Mouse (Mus musculus): ENCODE data around the gene Mrpl11. TPM values are rescaled to one million over a fixed set of nuclear protein-coding genes. Genes with fewer than 3 reads are reported as not detected.

Mrpl11 gene
- polyA plus RNA-seq (2012; rRNA removed) = 19.5 and 20.5 TPM in 2 replicates

DNA sequence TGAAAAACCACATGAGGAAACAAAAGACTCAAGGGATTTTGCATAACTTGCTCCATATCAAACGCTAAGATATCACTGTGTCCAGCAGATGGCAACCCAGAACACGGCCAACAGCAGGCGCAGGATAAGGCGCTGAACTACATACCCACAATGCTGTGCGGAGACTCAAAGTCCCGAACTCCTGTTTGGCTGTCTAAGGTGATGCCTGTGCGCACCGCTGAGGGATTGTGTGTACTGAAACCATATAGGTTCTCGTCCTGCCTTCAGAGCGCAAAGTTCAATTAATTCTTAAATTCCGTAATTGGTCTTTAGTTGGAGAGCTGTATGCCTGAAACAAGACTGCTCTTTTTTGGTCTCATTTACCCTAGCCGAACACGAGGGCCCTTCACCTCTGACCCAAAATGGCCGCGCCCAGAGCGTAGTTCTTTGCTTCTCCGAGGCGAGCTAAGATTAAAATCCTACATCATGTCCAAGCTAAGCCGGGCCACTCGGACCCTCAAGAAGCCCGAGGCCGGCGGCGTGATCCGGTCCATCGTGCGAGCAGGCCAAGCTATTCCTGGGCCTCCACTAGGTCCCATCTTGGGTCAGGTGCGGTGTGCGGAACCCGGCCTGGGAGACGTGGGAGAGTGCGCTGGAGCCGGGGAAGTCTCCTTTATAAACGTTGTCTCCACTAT is at the start of gene Mrpl11:
Gene Mrpl11, plus strand, starts transcription at position 220 of the 674 bp plus-strand sequence.
- DNase-seq = peak; percentile 85
- H3K4me3 ChIP-seq (replicated peaks; ENCODE audit: extremely low read depth, low read depth, low read length) = peak within 1 kb of the TSS; percentile 88
- H3K4me1 ChIP-seq (ENCODE audit: control insufficient read depth, insufficient read depth, low read length) = no peaks in the 10 kb centered on the region
- peak; percentile 94 for TF ChIP-seq CTCF (IDR thresholded peaks at IDR 0.05; ENCODE audit: insufficient read depth, low read length)
- no peak for TF ChIP-seq POLR2A (IDR thresholded peaks at IDR 0.05; ENCODE audit: borderline replicate concordance, extremely low read depth, low read depth, low read length)
- under 1% methylated on average over 34 of the region's 34 CpGs for WGBS

DNA sequence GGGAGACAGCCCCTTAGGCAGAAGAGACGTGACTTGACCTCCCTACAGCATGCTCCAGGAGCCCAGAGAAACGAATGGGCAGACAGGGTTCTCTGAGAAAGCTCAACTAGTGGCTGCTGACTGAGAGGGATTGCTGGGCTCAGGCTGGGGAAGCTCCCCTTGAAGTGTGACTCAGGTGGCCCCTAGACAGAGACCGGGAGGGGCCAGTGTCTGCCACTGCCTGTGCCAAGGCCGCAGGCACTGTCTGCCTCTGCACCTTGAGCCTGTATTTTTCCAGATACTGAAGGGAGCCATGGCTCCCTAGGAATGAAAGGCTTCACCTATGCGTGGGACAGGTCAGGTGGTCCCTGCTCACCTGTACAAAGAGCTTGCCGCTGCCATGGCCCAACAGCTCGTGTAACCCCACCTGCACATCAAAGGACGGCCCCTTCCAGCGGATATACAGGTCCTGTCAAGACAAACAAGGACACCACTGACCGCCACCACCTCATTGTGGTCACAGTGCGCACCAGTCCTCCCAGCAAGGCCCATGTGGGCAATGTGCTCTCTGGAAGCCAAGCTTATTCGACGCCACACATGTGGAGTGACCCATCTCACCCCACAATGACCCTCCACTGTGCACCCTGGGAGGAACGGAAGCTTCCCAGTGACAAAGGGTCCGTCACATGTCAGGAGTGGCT is 45.9 kb upstream of the Mrpl11 start:
- H3K4me1 ChIP-seq (ENCODE audit: control insufficient read depth, insufficient read depth, low read length) = no peaks in the 10 kb centered on the region

DNA sequence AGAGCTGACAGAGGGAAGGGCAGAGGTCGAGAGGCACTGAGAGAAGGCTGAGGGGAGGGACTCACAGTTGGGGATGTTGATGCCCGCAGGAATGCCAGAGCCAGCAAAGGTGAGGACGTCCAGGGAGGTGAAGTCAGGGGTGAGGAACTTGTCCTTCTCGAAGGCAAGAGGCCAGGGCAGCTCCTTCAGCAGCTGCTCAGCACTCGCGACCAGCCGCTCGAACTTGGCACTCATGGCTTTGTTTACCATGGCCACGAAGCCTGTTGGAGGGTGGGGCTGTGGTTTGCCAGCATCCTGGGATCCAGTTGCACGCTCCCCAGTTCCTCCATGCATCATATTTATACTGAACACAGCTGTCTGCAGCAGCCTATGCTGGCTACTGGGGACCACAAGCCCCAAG is 45.1 kb upstream of the Mrpl11 start:
- Histone ChIP-seq H3K4me1 (ENCODE audit: control insufficient read depth, insufficient read depth, low read length) (no peaks in the 10 kb centered on the region), H3K4me3 (replicated peaks; ENCODE audit: extremely low read depth, low read depth, low read length) (no peak overlapping the region)
- no peak for DNase-seq
- TF ChIP-seq CTCF (IDR thresholded peaks at IDR 0.05; ENCODE audit: insufficient read depth, low read length) = no peak
- no peak for TF ChIP-seq POLR2A (IDR thresholded peaks at IDR 0.05; ENCODE audit: borderline replicate concordance, extremely low read depth, low read depth, low read length)
- 72% methylated on average over 10 of the region's 10 CpGs for WGBS

More for the DNA sequence above, 45.9 kb upstream of the Mrpl11 start:
- WGBS = 94% methylated on average over 15 of the region's 15 CpGs
- no peak overlapping the region for H3K4me3 ChIP-seq (replicated peaks; ENCODE audit: extremely low read depth, low read depth, low read length)
- no peak for DNase-seq
- TF ChIP-seq POLR2A (IDR thresholded peaks at IDR 0.05; ENCODE audit: borderline replicate concordance, extremely low read depth, low read depth, low read length) (no peak), CTCF (IDR thresholded peaks at IDR 0.05; ENCODE audit: insufficient read depth, low read length) (no peak)

DNA sequence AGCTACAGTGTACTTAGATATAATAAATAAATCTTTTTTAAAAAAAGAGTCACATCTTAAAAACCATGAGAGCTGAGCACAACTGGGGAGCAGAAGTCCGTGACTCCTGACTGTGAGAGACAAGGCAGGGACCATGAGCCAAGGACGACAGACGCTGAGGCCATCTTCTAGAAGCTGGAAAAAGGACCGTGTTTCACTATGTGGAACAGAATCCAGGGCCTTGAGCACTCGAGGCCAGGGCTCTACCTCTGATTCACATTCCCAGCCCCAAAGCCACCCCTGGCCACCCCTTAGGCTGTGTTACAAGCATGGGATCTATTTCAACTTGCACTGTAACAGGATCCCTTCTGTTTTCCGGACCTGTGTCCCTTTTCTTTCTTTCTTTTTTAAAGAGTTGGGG is 42.3 kb upstream of the Mrpl11 start:
- H3K4me3 ChIP-seq (replicated peaks; ENCODE audit: extremely low read depth, low read depth, low read length) = no peak overlapping the region
- no peak for TF ChIP-seq POLR2A (IDR thresholded peaks at IDR 0.05; ENCODE audit: borderline replicate concordance, extremely low read depth, low read depth, low read length)
- no peak for TF ChIP-seq CTCF (IDR thresholded peaks at IDR 0.05; ENCODE audit: insufficient read depth, low read length)
- DNase-seq = no peak
- H3K4me1 ChIP-seq (ENCODE audit: control insufficient read depth, insufficient read depth, low read length) = no peaks in the 10 kb centered on the region
- WGBS = 85% methylated on average over 6 of the region's 6 CpGs

DNA sequence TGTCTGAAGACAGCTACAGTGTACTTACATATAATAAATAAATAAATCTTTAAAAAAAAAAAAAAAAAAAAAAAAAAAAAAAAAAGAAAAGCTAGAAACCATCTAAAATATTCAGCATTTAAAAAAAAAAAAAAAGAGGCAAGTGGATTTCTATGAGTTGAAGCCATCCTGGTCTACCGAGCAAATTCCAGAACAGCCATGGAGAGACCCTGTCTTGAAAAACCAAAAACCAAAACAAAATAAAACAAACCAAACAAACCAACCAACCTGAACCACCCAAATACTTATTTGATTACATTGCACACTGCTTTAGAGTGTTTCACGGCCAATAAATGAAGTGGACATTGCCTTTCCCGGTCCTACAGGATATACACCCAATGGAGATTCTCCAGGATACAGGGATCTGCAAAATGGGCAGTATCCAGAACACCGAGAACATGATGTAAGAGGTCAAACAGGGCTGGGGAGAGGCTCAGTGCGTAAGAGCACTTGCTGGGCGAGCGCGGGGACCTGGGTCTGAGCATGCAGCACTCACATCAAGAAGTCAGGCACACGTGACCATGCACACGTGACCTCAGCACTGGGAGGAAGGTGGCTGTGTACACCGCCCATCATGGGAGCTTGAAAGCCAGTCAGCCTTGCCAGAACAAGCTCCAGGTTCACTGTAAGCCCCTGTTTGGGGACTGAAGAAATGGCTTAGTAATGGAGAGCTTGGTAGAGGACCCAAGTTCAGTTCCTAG is 36.7 kb upstream of the Mrpl11 start:
- H3K4me3 ChIP-seq (replicated peaks; ENCODE audit: extremely low read depth, low read depth, low read length) = no peak overlapping the region
- TF ChIP-seq POLR2A (IDR thresholded peaks at IDR 0.05; ENCODE audit: borderline replicate concordance, extremely low read depth, low read depth, low read length) (no peak), CTCF (IDR thresholded peaks at IDR 0.05; ENCODE audit: insufficient read depth, low read length) (no peak)
- no peaks in the 10 kb centered on the region for H3K4me1 ChIP-seq (ENCODE audit: control insufficient read depth, insufficient read depth, low read length)
- DNase-seq = no peak
- WGBS = 94% methylated on average over 11 of the region's 11 CpGs

DNA sequence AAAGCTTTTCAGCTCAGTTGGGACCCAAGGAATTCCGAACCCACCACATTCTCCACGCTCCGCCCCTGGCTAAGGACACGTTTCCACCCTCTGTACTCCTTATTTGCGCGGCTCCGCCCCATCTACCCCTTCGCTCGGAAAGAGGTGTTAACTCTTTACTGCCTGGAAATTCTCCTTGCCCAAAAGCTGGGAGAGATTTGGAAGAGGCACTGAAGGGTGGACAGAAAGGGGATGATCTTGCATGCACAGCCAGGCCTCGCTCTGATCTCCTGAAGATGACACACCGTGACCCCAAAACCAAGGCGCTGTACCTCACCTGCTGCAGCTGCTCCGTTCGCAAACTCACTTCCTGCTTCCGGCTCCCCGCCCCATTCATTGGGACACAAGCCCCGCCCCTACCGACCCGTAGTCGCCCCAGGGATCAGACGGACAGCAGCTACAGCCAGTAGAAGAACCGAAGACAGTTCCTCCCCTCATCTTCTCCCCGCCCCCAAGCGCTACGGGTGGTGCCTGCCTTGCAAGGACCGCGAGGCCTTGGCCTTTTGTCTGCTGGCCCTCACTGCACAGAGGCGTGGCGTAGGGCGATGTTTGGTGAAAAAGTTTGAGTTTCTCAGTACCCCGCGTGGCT is 33.9 kb upstream of the Mrpl11 start, which contains the start of gene Dpp3:
Gene Dpp3, minus strand, starts transcription at position 384 of the 628 bp plus-strand sequence.
- Histone ChIP-seq H3K4me1 (ENCODE audit: control insufficient read depth, insufficient read depth, low read length) (no peaks in the 10 kb centered on the region), H3K4me3 (replicated peaks; ENCODE audit: extremely low read depth, low read depth, low read length) (peak within 1 kb of the TSS; percentile 90)
- WGBS = under 1% methylated on average over 32 of the region's 32 CpGs
- TF ChIP-seq POLR2A (IDR thresholded peaks at IDR 0.05; ENCODE audit: borderline replicate concordance, extremely low read depth, low read depth, low read length) = peak; percentile 78; the same call in 1 of the 2 replicates
- TF ChIP-seq CTCF (IDR thresholded peaks at IDR 0.05; ENCODE audit: insufficient read depth, low read length) = no peak
- peak; percentile 99 for DNase-seq

DNA sequence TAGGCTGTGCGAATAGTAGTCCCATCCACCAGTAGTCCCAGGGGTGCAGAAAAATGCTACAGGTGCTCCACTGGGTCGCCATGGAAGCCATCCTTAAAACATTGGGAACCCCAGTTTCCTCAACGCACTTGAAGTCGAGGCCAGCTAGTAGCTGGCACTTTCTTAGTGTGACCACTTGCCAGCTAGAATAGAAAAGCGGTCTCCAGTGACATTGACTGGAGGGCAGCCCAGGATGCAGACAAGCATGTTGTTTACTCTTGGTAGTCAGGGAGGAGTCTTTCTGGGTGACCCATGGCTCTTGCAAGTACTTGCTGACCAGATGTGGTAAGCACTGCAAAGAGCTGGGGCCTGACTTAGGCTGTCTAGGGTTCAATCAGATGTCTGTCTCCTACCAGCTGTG is 33.2 kb upstream of the Mrpl11 start:
- Histone ChIP-seq H3K4me1 (ENCODE audit: control insufficient read depth, insufficient read depth, low read length) (no peaks in the 10 kb centered on the region), H3K4me3 (replicated peaks; ENCODE audit: extremely low read depth, low read depth, low read length) (no peak overlapping the region)
- TF ChIP-seq POLR2A (IDR thresholded peaks at IDR 0.05; ENCODE audit: borderline replicate concordance, extremely low read depth, low read depth, low read length) = no peak
- no peak for TF ChIP-seq CTCF (IDR thresholded peaks at IDR 0.05; ENCODE audit: insufficient read depth, low read length)
- 52% methylated on average over 5 of the region's 5 CpGs for WGBS
- DNase-seq = no peak

DNA sequence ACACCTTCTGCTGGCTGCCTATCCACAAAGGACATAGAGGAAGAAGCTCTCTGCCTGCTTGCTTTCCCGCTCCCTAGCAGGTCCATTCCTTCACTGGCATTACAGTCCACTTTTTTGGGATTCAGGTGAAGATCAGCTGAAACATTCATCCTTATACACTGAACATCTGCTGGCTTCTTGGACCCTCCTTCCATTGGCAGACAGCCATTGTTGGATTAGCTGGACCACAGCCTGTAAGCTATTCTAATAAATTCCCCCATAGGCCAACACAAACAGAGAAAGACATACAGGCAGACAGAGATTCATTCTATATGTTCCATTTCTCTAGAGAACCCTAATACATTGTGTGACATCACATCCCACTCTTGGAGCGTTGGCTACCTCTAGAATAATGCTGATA is 25.1 kb upstream of the Mrpl11 start:
- Histone ChIP-seq H3K4me3 (replicated peaks; ENCODE audit: extremely low read depth, low read depth, low read length) (no peak overlapping the region), H3K4me1 (ENCODE audit: control insufficient read depth, insufficient read depth, low read length) (no peaks in the 10 kb centered on the region)
- DNase-seq = no peak
- TF ChIP-seq POLR2A (IDR thresholded peaks at IDR 0.05; ENCODE audit: borderline replicate concordance, extremely low read depth, low read depth, low read length) (no peak), CTCF (IDR thresholded peaks at IDR 0.05; ENCODE audit: insufficient read depth, low read length) (no peak)
- 83% methylated on average over 2 of the region's 2 CpGs for WGBS

All from lung, adult 2 months (tissue).